Mouse (Mus musculus) gastrocnemius, postnatal 14 days (tissue): Measurements from ENCODE around the gene Sult2a6. TPM values are rescaled to one million over a fixed set of nuclear protein-coding genes. Genes with fewer than 3 reads are reported as not detected.

Experiments
- DNase-seq: peaks from one replicate; pipeline ENCODE4 v3.0.0; 2021; ENCODE audit warnings: mixed read lengths
- intact Hi-C: fragments of 180-260 bp; cut with DNase I; formaldehyde crosslinking; loops from one replicate; pipeline ENCODE4 v1.15.1; 2025; ENCODE audit warnings: low total_unique reads
- long read RNA-seq, 2 experiments: library from polyadenylated mRNA; stranded (forward); transcript quantifications; one replicate each; pipeline ENCODE4 v2.0.0; 2021
- total RNA-seq, 2 experiments: library from RNA; stranded (reverse); gene quantifications; 2 replicates each; pipeline ENCODE4 v1.2.3; 2021

Gene Sult2a6
- total RNA-seq: not detected
- long read RNA-seq, experiment 1: 0 reads
- long read RNA-seq, experiment 2: 0 reads

DNA sequence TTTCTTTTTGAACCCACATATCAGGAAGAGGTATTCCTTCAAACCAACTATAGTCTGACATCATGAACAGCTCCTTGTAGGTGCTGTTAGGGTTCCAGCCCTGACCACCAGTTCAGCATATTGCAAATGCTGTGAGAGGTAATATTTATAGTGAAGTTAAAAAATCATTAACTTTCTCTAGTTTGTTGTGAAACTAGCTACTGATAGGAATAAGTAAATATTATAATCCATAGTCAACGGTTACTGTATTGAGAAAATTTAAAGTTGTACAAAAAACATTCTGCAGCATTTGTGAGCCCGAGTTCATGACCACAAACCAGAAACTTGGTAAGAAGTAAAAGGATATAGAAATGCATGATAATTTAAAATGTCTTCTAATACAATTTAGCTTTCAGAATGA lies at the start of gene Sult2a6:
TSS of gene Sult2a6 (minus strand) at position 101 of the 400 bp plus-strand sequence.
- intact Hi-C loops: no loop called here
- DNase-seq: no peak

DNA sequence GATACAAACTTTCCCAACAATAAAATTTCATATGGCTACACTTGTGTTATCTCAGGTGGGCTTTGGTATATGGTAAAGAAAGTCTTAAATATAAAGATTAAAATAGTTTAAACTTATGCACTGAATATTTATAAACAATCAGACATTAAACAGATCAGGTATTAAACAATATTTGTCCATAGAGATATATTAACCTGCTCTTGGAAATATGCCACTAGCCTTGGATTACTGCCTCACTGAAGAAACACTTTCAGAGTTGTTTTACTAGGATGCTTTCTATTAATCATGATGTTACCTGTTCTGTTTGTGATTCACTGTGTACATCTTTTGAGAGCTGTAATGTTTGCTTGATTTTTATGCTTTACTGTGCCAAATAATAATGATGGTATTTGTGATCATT lies 39.4 kb downstream of the Sult2a6 start:
- DNase-seq: no peak
- intact Hi-C loops: no loop called here

DNA sequence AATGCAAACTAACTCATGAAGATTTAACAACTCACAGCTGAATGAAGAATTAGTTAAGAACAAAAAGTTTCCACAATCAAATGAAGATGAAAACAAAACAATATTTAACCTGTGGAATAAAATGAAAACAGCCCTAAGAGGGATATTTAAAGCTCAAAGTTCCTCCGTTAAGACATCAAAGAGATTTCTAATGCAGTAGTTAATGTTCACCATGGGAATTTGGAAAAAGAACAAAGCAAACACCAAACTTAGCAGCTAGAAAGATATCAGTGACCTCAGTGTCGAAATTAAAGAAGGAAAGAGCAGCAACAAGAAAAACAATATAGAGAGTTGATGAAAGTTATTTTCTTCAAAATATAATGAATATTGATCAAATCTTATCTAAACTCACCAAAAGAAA lies 51.3 kb downstream of the Sult2a6 start:
- DNase-seq: no peak
- intact Hi-C loops: no loop called here

DNA sequence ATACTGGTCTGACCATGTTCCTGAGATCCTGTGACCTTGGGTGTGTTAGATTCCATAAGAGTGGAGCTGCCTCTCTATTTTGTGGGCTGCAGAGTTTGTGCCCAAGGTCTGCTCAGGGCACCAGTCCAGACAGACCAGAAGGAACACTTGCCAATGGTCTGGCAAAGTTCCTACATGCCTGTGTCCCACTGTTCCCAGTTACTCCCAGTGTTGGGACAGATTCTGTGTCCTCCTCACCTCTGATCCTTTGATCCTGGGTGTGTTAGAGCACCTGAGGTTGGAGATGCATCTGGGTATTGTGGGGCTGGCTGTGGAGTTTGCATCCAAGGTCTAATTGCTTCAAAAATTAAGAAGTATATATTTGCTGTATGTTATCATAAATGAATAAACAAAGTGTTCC lies 52.2 kb downstream of the Sult2a6 start:
- DNase-seq: no peak
- intact Hi-C loops: no loop called here

Other genes with a start within 250 kb of the Sult2a6 start
- gene Sult2a3, start 131.8 kb downstream of the Sult2a6 start, total RNA-seq: not detected
- gene Obox8, start 78.7 kb upstream of the Sult2a6 start, total RNA-seq: not detected
- gene Sult2a8, start 191.9 kb upstream of the Sult2a6 start, total RNA-seq: not detected
- not detected for gene Sult2a7, start 239.4 kb upstream of the Sult2a6 start, total RNA-seq